Mouse (Mus musculus) liver, embryonic 13.5 days (tissue): ENCODE results near the gene Mettl25. TPM values are rescaled to one million over a fixed set of nuclear protein-coding genes. Genes with fewer than 3 reads are reported as not detected.
A peak's percentile ranks its signal among the peaks of the same experiment; 100 is the strongest.

Source experiments
- ATAC-seq: fragments of 200-750 bp; cut with Nextera tagmentation; 2 replicates; pipeline ENCODE4 v1.8.0; 2017; ENCODE audit warnings: low read depth, mild to moderate bottlenecking, moderate number of reproducible peaks, moderate library complexity
- DNase-seq: peaks from one replicate; pipeline ENCODE4 v3.0.0; 2022
- H3K27ac ChIP-seq: fragments of 300-500 bp; sonication (generic); 2 replicates; pipeline ENCODE4 v1.5.1; 2015; ENCODE audit warnings: moderate library complexity, mild to moderate bottlenecking, inconsistent platforms
- H3K27me3 ChIP-seq: fragments of 300-500 bp; sonication (generic); 2 replicates; pipeline ENCODE4 v1.6.1; 2015; ENCODE audit warnings: mild to moderate bottlenecking, inconsistent platforms
- H3K36me3 ChIP-seq: fragments of 300-500 bp; sonication (generic); 2 replicates; pipeline ENCODE4 v1.6.1; 2015; ENCODE audit warnings: mild to moderate bottlenecking, inconsistent platforms
- H3K4me1 ChIP-seq: fragments of 300-500 bp; sonication (generic); replicated peaks from 2 replicates; pipeline ENCODE4 v1.6.1; 2015; ENCODE audit warnings: inconsistent platforms
- H3K4me2 ChIP-seq: fragments of 300-500 bp; sonication (generic); 2 replicates; pipeline ENCODE4 v1.6.1; 2015; ENCODE audit warnings: inconsistent platforms, mild to moderate bottlenecking, moderate library complexity
- H3K4me3 ChIP-seq: fragments of 300-500 bp; sonication (generic); replicated peaks from 2 replicates; pipeline ENCODE4 v1.5.1; 2015; ENCODE audit warnings: mild to moderate bottlenecking, inconsistent platforms
- H3K9ac ChIP-seq: fragments of 300-500 bp; sonication (generic); 2 replicates; pipeline ENCODE4 v1.6.1; 2015; ENCODE audit warnings: mild to moderate bottlenecking, inconsistent platforms
- H3K9me3 ChIP-seq: fragments of 300-500 bp; sonication (generic); replicated peaks from 2 replicates; pipeline ENCODE4 v1.6.1; 2016; ENCODE audit warnings: inconsistent platforms
- WGBS: fragments of 180-500 bp; shearing (Covaris S2); methylation state at CpG from one replicate; pipeline ENCODE4 v1.1.7; 2015; ENCODE audit not compliant: insufficient replicate concordance; 5-methylcytosine and 5-hydroxymethylcytosine counted together
- polyA plus RNA-seq: library from polyadenylated mRNA; unstranded; fragments of >200 nt; fragmentation: Nextera tagmentation; extraction: Ambion mirVana; gene quantifications from 2 replicates; pipeline ENCODE4 v1.2.1, GENCODE M21; 2015

Gene Mettl25
- polyA plus RNA-seq: 5.3 and 7.6 TPM in 2 replicates

GRCm38 (mm10) chr10:105840928-105841888 is at the start of gene Mettl25, which contains the start of gene Ccdc59:
Gene Mettl25 (minus strand): TSS chr10:105841380.
Gene Ccdc59 (plus strand): TSS chr10:105841067.
- Histone ChIP-seq H3K4me1 (peaks cover 20% of the 10 kb centered on the region), H3K4me3 (peak within 1 kb of the TSS; percentile 81), H3K9me3 (no peaks in the 10 kb centered on the region), H3K36me3 (peaks cover 39% of the 10 kb centered on the region), H3K27ac (peak within 1 kb of the TSS; percentile 93), H3K9ac (peak within 1 kb of the TSS; percentile 85), H3K27me3 (no peaks in the 10 kb centered on the region), H3K4me2 (peak within 1 kb of the TSS; percentile 78)
- DNase-seq (peak; percentile 92), ATAC-seq (peak; percentile 94)
- 1% methylated on average over 90 of the region's 90 CpGs for WGBS

- DNase-seq (no peak), ATAC-seq (no peak)
- Histone ChIP-seq H3K9ac (no peak overlapping the region), H3K4me1 (no peaks in the 10 kb centered on the region), H3K9me3 (no peaks in the 10 kb centered on the region), H3K27ac (no peak overlapping the region), H3K4me3 (no peak overlapping the region), H3K4me2 (no peak overlapping the region), H3K27me3 (no peaks in the 10 kb centered on the region), H3K36me3 (no peaks in the 10 kb centered on the region)
- 44% methylated on average over 4 of the region's 4 CpGs for WGBS
Measured at GRCm38 (mm10) chr10:105867312-105867711, 26.1 kb upstream of the Mettl25 start.

GRCm38 (mm10) chr10:105851136-105851535 is 10.0 kb upstream of the Mettl25 start:
- WGBS: 75% methylated on average over 4 of the region's 4 CpGs
- H3K9ac ChIP-seq: no peak overlapping the region

GRCm38 (mm10) chr10:105850286-105850685 is 9.1 kb upstream of the Mettl25 start:
- no peak overlapping the region for H3K4me3 ChIP-seq
- no peaks in the 10 kb centered on the region for H3K4me1 ChIP-seq
- H3K9ac ChIP-seq: no peak overlapping the region
- ATAC-seq: no peak
- no peaks in the 10 kb centered on the region for H3K27me3 ChIP-seq
- WGBS: 73% methylated on average over 5 of the region's 5 CpGs
- peaks cover 53% of the 10 kb centered on the region for H3K36me3 ChIP-seq
- H3K9me3 ChIP-seq: no peaks in the 10 kb centered on the region
- no peak overlapping the region for H3K27ac ChIP-seq
- no peak for DNase-seq
- no peak overlapping the region for H3K4me2 ChIP-seq

More at GRCm38 (mm10) chr10:105851136-105851535, 10.0 kb upstream of the Mettl25 start:
- Histone ChIP-seq H3K4me2 (no peak overlapping the region), H3K36me3 (peaks cover 45% of the 10 kb centered on the region), H3K4me3 (no peak overlapping the region), H3K4me1 (no peaks in the 10 kb centered on the region), H3K9me3 (no peaks in the 10 kb centered on the region), H3K27ac (no peak overlapping the region), H3K27me3 (no peaks in the 10 kb centered on the region)
- no peak for ATAC-seq
- DNase-seq: no peak

- H3K4me1 ChIP-seq: peaks cover 20% of the 10 kb centered on the region
- WGBS: 71% methylated on average over 7 of the region's 7 CpGs
- H3K4me3 ChIP-seq: peak overlapping the region; percentile 81
- H3K9me3 ChIP-seq: no peaks in the 10 kb centered on the region
- peaks cover 51% of the 10 kb centered on the region for H3K36me3 ChIP-seq
- H3K9ac ChIP-seq: peak overlapping the region; percentile 15; the same call in 1 of the 2 replicates
- no peaks in the 10 kb centered on the region for H3K27me3 ChIP-seq
- ATAC-seq (no peak), DNase-seq (no peak)
- H3K4me2 ChIP-seq: peak overlapping the region; percentile 78
- no peak overlapping the region for H3K27ac ChIP-seq
Measured at GRCm38 (mm10) chr10:105842574-105842973, 1.4 kb upstream of the Mettl25 start.

GRCm38 (mm10) chr10:105834627-105835228 is 6.5 kb downstream of the Mettl25 start:
- WGBS: 57% methylated on average over 10 of the region's 10 CpGs

GRCm38 (mm10) chr10:105806259-105807010 is 34.7 kb downstream of the Mettl25 start:
- 78% methylated on average over 7 of the region's 7 CpGs for WGBS
- H3K4me2 ChIP-seq: no peak overlapping the region
- H3K4me3 ChIP-seq: no peak overlapping the region
- no peak for ATAC-seq
- no peak overlapping the region for H3K9ac ChIP-seq
- DNase-seq: no peak
- no peaks in the 10 kb centered on the region for H3K9me3 ChIP-seq
- H3K27me3 ChIP-seq: no peaks in the 10 kb centered on the region
- H3K36me3 ChIP-seq: no peaks in the 10 kb centered on the region
- peaks cover 6% of the 10 kb centered on the region; the same call in 1 of the 2 replicates for H3K4me1 ChIP-seq
- H3K27ac ChIP-seq: no peak overlapping the region

More at GRCm38 (mm10) chr10:105834627-105835228, 6.5 kb downstream of the Mettl25 start:
- no peak overlapping the region for H3K9ac ChIP-seq
- H3K36me3 ChIP-seq: 0 out of 2 replicates have a peak, but pooled peaks cover 4% of the 10 kb centered on the region
- H3K4me1 ChIP-seq: no peaks in the 10 kb centered on the region
- no peaks in the 10 kb centered on the region for H3K27me3 ChIP-seq
- no peaks in the 10 kb centered on the region for H3K9me3 ChIP-seq
- no peak overlapping the region for H3K4me2 ChIP-seq
- no peak overlapping the region for H3K27ac ChIP-seq
- no peak for DNase-seq
- no peak overlapping the region for H3K4me3 ChIP-seq
- peak; percentile 26; the same call in 1 of the 2 replicates for ATAC-seq

GRCm38 (mm10) chr10:105803461-105803860 is 37.7 kb downstream of the Mettl25 start:
- Histone ChIP-seq H3K4me3 (no peak overlapping the region), H3K9ac (no peak overlapping the region), H3K9me3 (no peaks in the 10 kb centered on the region), H3K27ac (no peak overlapping the region), H3K4me1 (peaks cover 6% of the 10 kb centered on the region; the same call in 1 of the 2 replicates), H3K4me2 (no peak overlapping the region), H3K27me3 (no peaks in the 10 kb centered on the region), H3K36me3 (no peaks in the 10 kb centered on the region)
- DNase-seq (no peak), ATAC-seq (no peak)
- WGBS: 33% methylated on average over 2 of the region's 2 CpGs

GRCm38 (mm10) chr10:105802132-105802531 is 39.0 kb downstream of the Mettl25 start:
- DNase-seq (no peak), ATAC-seq (no peak)
- Histone ChIP-seq H3K27me3 (no peaks in the 10 kb centered on the region), H3K9ac (no peak overlapping the region), H3K4me2 (no peak overlapping the region), H3K4me1 (peaks cover 6% of the 10 kb centered on the region; the same call in 1 of the 2 replicates), H3K9me3 (no peaks in the 10 kb centered on the region), H3K27ac (no peak overlapping the region), H3K36me3 (no peaks in the 10 kb centered on the region), H3K4me3 (no peak overlapping the region)
- WGBS: 66% methylated on average over 6 of the region's 6 CpGs

GRCm38 (mm10) chr10:105801147-105801546 is 40.0 kb downstream of the Mettl25 start:
- H3K36me3 ChIP-seq: no peaks in the 10 kb centered on the region
- WGBS: 75% methylated on average over 6 of the region's 6 CpGs
- peaks cover 6% of the 10 kb centered on the region; the same call in 1 of the 2 replicates for H3K4me1 ChIP-seq
- H3K27ac ChIP-seq: no peak overlapping the region
- DNase-seq: no peak
- H3K4me2 ChIP-seq: no peak overlapping the region
- no peaks in the 10 kb centered on the region for H3K9me3 ChIP-seq
- no peak overlapping the region for H3K9ac ChIP-seq
- no peak for ATAC-seq
- no peaks in the 10 kb centered on the region for H3K27me3 ChIP-seq
- no peak overlapping the region for H3K4me3 ChIP-seq
